Mouse (Mus musculus) forebrain, postnatal 0 days (tissue): ENCODE measurements around the gene Ccdc113. TPM values are rescaled to one million over a fixed set of nuclear protein-coding genes. Genes with fewer than 3 reads are reported as not detected.

Experiments
- ATAC-seq: fragments of 200-750 bp; cut with Nextera tagmentation; 2 replicates; pipeline ENCODE4 v1.8.0; 2017; ENCODE audit warnings: mild to moderate bottlenecking, moderate library complexity
- DNase-seq: peaks from one replicate; pipeline ENCODE4 v3.0.0-alpha.2; 2015
- H3K27ac ChIP-seq: fragments of 300-500 bp; sonication (generic); 2 replicates; pipeline ENCODE4 v1.5.1; 2014; ENCODE audit warnings: low read depth, mild to moderate bottlenecking, antibody characterized with exemption, low read length, moderate library complexity, mixed read lengths
- H3K27me3 ChIP-seq: fragments of 300-500 bp; sonication (generic); 2 replicates; pipeline ENCODE4 v1.6.1; 2014; ENCODE audit warnings: mild to moderate bottlenecking, low read length, mixed read lengths; ENCODE audit not compliant: insufficient read depth
- H3K36me3 ChIP-seq: fragments of 300-500 bp; sonication (generic); 2 replicates; pipeline ENCODE4 v1.6.1; 2014; ENCODE audit warnings: mild to moderate bottlenecking, moderate library complexity; ENCODE audit not compliant: insufficient read depth
- H3K4me1 ChIP-seq: fragments of 300-500 bp; sonication (generic); 2 replicates; pipeline ENCODE4 v1.6.1; 2014; ENCODE audit warnings: antibody characterized with exemption; ENCODE audit not compliant: insufficient read depth
- H3K4me2 ChIP-seq: fragments of 300-500 bp; sonication (generic); 2 replicates; pipeline ENCODE4 v1.6.1; 2014; ENCODE audit warnings: low read depth, mild to moderate bottlenecking, moderate library complexity
- H3K4me3 ChIP-seq: fragments of 300-500 bp; sonication (generic); 2 replicates; pipeline ENCODE4 v1.5.1; 2014; ENCODE audit warnings: low read depth, low read length, mixed read lengths
- H3K9ac ChIP-seq: fragments of 300-500 bp; sonication (generic); 2 replicates; pipeline ENCODE4 v1.6.1; 2014; ENCODE audit warnings: mild to moderate bottlenecking
- H3K9me3 ChIP-seq: fragments of 300-500 bp; sonication (generic); 2 replicates; pipeline ENCODE4 v1.6.1; 2016; ENCODE audit warnings: low read length
- CTCF ChIP-seq: sonication (generic); IDR thresholded peaks from 2 replicates; pipeline ENCODE4 v1.5.1; 2016; ENCODE audit warnings: antibody characterized with exemption, control low read depth, low read depth
- WGBS: fragments of 180-500 bp; shearing (Covaris S2); extraction: QIAGEN DNeasy Blood & Tissue Kit; methylation state at CpG from one replicate; pipeline ENCODE4 v1.1.7; 2014; 5-methylcytosine and 5-hydroxymethylcytosine counted together
- polyA plus RNA-seq: library from polyadenylated mRNA; unstranded; fragments of >200 nt; fragmentation: Nextera tagmentation; extraction: Ambion mirVana; gene quantifications from 2 replicates; pipeline ENCODE4 v1.2.1, GENCODE M21; 2015
- total RNA-seq: library from RNA; depleted of rRNA; stranded (reverse); fragments of >200 nt; gene quantifications from 2 replicates; pipeline ENCODE4 v1.2.3, GENCODE M21; 2014

Gene Ccdc113
- total and polyA plus RNA-seq, 2 experiments from 2014 or later: 3.7 to 5.3 TPM

DNA sequence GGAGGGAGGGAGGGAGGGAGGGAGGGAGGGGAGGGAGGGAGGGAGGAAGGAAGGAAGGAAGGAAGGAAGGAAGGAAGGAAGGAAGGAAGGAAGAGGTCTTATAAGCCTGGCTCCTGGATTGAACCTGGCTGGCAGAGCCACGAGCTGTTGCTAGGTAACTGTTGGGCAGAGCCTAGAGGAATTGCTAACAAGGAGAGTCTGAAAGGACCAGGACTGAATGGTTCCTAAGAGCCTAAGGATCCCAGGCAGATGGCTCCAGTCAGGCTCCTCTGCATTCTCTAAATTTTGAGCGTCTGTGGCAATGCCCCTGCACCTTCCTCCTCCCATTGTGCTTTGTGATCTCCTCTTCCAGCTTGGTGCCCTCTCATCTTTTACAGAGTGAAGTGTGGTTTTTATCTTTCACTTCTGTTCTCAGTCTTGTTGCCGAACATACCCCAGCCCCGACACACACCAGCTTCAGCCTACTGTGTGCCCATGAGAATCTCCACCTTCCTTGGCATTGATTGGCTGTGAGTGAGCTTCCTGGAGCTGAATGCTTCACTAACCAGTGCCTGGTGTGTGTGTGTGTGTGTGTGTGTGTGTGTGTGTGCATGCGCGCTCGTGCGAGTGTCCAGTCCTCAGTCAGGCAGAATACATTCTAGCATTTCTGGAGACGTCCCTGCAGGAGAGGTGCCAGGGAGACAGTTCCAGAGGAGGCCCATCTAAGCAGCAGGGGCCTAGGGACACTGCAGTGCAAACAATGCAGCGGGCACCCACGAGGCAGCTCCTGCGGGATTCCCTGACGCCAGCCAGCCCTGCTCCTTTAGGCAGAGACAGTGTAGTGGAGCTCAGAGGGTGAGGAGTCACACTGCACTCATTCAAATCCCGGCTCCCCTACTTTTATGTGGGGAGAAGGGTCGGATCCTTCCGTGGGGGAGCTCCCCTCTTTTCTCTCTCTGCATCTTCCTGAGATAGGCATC lies 16.3 kb downstream of the Ccdc113 start:
- 41% methylated on average over 16 of the region's 16 CpGs for WGBS
- Histone ChIP-seq H3K4me3 (no peak overlapping the region), H3K9me3 (no peaks in the 10 kb centered on the region), H3K9ac (no peak overlapping the region), H3K36me3 (no peaks in the 10 kb centered on the region), H3K4me1 (peaks cover 9% of the 10 kb centered on the region; the same call in 1 of the 2 replicates), H3K27me3 (no peaks in the 10 kb centered on the region), H3K4me2 (0 out of 2 replicates have a peak overlapping the region, but pooled peaks have one; percentile 13), H3K27ac (peak overlapping the region; percentile 75)
- TF ChIP-seq CTCF: no peak
- DNase-seq (peak; percentile 74), ATAC-seq (peak; percentile 92)

DNA sequence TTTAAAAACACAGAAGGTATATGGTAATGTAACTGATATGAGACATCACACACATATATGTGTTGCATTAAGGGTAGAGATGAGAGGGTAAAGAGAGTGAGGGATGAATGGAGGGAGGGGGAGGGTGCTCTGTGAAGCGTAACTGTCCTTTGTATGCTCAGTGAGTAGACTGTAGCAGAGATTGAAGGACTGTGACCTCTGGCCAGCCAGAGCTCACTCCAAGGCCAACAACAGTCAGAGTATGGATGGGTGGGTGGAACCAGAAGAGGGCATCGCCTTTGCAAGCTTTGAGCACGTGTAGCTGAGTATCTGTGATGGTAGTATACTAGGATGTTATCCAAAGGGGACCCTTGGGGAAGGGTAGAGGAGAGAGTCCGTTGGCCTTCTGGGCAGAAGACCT lies 17.7 kb downstream of the Ccdc113 start:
- ATAC-seq: no peak
- Histone ChIP-seq H3K9ac (no peak overlapping the region), H3K4me2 (no peak overlapping the region), H3K27ac (no peak overlapping the region), H3K4me1 (peaks cover 9% of the 10 kb centered on the region; the same call in 1 of the 2 replicates), H3K9me3 (no peaks in the 10 kb centered on the region), H3K36me3 (no peaks in the 10 kb centered on the region), H3K27me3 (no peaks in the 10 kb centered on the region), H3K4me3 (no peak overlapping the region)
- DNase-seq: no peak
- TF ChIP-seq CTCF: no peak
- 77% methylated on average over 4 of the region's 4 CpGs for WGBS

DNA sequence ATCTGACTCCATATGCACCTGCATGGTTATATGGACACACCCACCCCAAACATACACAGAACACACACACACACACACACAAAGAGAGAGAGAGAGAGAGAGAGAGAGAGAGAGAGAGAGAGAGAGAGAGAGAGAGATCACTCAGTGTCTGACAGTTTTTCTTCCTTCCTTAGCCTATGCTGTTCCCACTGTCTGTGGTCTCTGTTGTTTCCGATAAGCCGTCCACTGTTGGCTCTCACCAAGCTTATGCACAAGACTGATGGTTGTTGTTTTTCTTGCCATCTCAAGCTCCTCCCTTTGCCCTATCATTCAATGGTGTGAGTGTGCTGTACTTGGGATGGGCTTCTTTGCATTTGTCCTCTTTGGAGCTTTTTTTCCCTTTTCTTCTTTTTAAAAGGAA lies 22.1 kb downstream of the Ccdc113 start:
- 95% methylated on average over 2 of the region's 2 CpGs for WGBS
- ATAC-seq: no peak

DNA sequence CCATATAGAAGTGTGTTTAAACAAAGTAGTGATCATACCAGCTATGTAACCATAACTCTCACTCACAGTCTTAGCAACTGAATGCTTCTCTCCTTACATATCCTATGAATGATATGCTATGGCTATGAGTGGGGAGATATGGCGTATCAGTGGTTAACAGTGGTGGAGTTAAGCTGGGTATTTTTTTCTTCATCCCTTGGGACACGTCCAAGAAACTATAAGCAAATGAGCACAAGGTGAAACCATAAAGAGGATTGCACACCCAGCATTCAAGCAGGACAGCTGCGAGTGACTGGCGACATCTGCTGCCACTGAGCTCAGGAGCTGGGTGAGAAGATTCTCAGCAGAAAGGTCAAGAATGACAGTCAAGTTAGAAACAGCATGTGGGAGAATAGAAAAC lies 32.3 kb downstream of the Ccdc113 start:
- H3K36me3 ChIP-seq: no peaks in the 10 kb centered on the region
- H3K9me3 ChIP-seq: no peaks in the 10 kb centered on the region
- no peak for TF ChIP-seq CTCF
- 64% methylated on average over 4 of the region's 4 CpGs for WGBS
- H3K9ac ChIP-seq: no peak overlapping the region
- no peak overlapping the region for H3K27ac ChIP-seq
- H3K4me1 ChIP-seq: no peaks in the 10 kb centered on the region
- no peak overlapping the region for H3K4me2 ChIP-seq
- DNase-seq (no peak), ATAC-seq (no peak)
- no peak overlapping the region for H3K4me3 ChIP-seq
- no peaks in the 10 kb centered on the region for H3K27me3 ChIP-seq

More for the DNA sequence above, 22.1 kb downstream of the Ccdc113 start:
- H3K27ac ChIP-seq: no peak overlapping the region
- no peak for TF ChIP-seq CTCF
- no peak for DNase-seq
- no peak overlapping the region for H3K4me3 ChIP-seq
- no peaks in the 10 kb centered on the region for H3K4me1 ChIP-seq
- H3K9me3 ChIP-seq: no peaks in the 10 kb centered on the region
- H3K36me3 ChIP-seq: no peaks in the 10 kb centered on the region
- no peak overlapping the region for H3K4me2 ChIP-seq
- H3K27me3 ChIP-seq: no peaks in the 10 kb centered on the region
- no peak overlapping the region for H3K9ac ChIP-seq

DNA sequence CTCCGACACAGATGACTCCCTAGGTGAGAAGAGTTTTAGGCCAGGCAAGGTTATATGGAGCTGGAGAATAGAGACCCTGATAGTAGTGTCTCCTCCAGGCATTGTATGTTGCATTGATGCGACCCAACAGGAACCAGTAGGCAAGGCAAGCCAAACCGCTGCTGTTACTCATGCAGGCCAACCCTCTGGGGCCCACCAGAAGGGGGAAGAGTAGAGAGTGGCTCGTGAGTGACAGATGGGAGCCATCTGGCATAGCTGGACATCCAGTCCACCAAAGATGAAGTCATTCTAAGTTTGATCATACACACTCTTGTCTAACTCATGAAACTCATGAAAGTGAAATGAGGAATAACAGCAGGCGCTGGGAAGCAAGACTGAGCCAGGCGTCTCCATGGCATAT lies 32.9 kb downstream of the Ccdc113 start:
- WGBS: 70% methylated on average over 6 of the region's 6 CpGs
- no peak for ATAC-seq

DNA sequence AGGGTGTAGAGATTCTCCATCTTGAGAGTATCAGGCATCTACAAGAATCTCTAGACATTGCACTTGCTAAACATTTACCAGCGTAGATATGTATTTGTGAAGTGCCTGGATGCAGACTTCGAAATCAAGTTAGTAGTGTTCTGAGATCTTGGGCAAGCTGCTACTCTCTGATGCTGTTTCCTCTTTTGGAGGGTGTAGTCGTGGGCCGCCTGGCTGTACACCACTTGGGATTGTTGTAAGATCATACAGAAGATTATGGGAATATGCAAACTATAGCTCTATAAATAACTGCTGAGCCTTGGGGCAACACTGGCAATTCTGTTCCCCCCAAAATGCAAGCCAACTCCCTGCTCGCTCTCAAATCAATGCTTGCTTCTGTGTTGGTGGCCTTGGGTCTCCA lies 39.3 kb downstream of the Ccdc113 start:
- DNase-seq (no peak), ATAC-seq (no peak)
- no peak overlapping the region for H3K4me3 ChIP-seq
- no peak overlapping the region for H3K9ac ChIP-seq
- H3K4me1 ChIP-seq: no peaks in the 10 kb centered on the region
- H3K36me3 ChIP-seq: no peaks in the 10 kb centered on the region
- 92% methylated on average over 5 of the region's 5 CpGs for WGBS
- H3K27ac ChIP-seq: no peak overlapping the region
- H3K4me2 ChIP-seq: no peak overlapping the region
- TF ChIP-seq CTCF: no peak
- no peaks in the 10 kb centered on the region for H3K27me3 ChIP-seq
- H3K9me3 ChIP-seq: no peaks in the 10 kb centered on the region

More for the DNA sequence above, 32.9 kb downstream of the Ccdc113 start:
- no peaks in the 10 kb centered on the region for H3K36me3 ChIP-seq
- no peak overlapping the region for H3K9ac ChIP-seq
- no peak for TF ChIP-seq CTCF
- DNase-seq: no peak
- H3K27ac ChIP-seq: no peak overlapping the region
- no peak overlapping the region for H3K4me3 ChIP-seq
- no peaks in the 10 kb centered on the region for H3K9me3 ChIP-seq
- no peak overlapping the region for H3K4me2 ChIP-seq
- no peaks in the 10 kb centered on the region for H3K27me3 ChIP-seq
- H3K4me1 ChIP-seq: no peaks in the 10 kb centered on the region

DNA sequence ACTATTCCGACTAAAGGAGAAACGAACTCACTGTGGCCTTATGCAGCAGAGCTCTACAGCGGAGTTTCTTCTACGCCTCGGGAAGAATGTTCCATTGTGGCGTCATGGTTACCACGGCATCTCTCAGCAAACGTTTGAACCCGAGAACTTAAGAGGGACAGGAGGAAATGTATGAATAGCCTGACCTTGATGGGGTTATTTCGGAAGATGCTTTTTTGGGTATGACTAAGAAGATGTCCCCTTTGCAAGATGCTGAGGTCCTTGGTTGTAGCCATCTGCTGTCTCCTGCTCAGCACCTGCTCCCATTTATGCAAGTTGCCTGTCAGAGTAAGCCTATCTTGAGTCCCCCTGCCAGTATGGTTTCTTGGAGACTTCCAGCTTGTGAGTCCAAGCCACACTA lies 42.4 kb downstream of the Ccdc113 start, which contains the start of gene Prss54:
Gene Prss54 (minus strand): TSS at position 101 of the 400 bp plus-strand sequence.
- H3K4me1 ChIP-seq: no peaks in the 10 kb centered on the region
- H3K9ac ChIP-seq: no peak within 1 kb of the TSS
- H3K9me3 ChIP-seq: no peaks in the 10 kb centered on the region
- no peaks in the 10 kb centered on the region for H3K27me3 ChIP-seq
- DNase-seq (no peak), ATAC-seq (no peak)
- H3K27ac ChIP-seq: no peak within 1 kb of the TSS
- H3K36me3 ChIP-seq: no peaks in the 10 kb centered on the region
- 82% methylated on average over 10 of the region's 10 CpGs for WGBS
- no peak for TF ChIP-seq CTCF
- H3K4me2 ChIP-seq: no peak within 1 kb of the TSS
- H3K4me3 ChIP-seq: no peak within 1 kb of the TSS
